Mouse (Mus musculus): ENCODE measurements around the gene Gm12845. TPM values are rescaled to one million over a fixed set of nuclear protein-coding genes. Genes with fewer than 3 reads are reported as not detected.

Gene Gm12845
- total and polyA plus RNA-seq, 3 experiments: not detected

DNA sequence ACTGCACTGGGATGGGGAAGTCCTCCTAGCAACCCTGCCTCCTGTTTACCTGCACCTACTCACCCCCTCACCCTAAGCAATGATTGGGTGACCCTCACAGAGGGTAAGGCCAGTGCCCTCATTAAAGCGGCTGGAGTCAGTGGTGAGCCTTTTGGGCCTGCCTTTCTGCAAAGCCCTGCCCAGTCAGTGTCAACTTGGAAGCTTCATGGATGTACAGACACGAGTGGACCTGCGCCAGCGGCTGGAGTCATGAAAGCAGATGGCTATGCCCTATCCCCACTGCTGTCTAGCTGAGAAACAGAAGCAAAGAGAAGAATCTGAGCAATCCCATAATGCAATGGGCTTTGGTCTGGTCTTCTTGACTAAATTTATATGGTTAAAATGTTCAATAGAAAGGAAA is 37.9 kb upstream of the Gm12845 start:
- no peak overlapping the region for H3K27ac ChIP-seq (ENCODE audit: control insufficient read depth, low read depth, low read length)
- DNase-seq (ENCODE audit: low read depth, low spot score): no peak

DNA sequence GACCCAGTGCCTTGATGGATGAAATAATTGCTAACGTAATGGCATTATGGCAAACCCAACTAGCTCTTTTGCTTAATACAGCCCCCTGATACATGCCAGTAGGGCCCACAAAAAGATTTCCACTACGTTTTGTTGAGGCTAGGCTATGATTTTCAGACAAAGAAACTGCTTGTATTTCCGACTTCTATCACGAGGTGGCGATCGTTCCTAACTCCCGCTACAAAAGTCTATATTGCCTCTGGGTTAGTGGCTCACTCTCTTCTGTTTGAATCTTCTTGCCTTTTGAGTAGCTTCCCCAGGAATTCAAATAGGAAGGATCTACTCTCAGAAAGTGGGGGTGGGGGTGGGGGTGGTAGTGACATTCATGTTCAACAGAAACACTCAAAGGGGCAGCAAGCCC is 18.9 kb upstream of the Gm12845 start:
- Histone ChIP-seq H3K9ac (ENCODE audit: control insufficient read depth, low read depth, low read length, poor library complexity, severe bottlenecking) (no peak overlapping the region), H3K36me3 (ENCODE audit: control insufficient read depth in 1 of 2, insufficient read depth in 2 of 2, low read length in 2 of 2) (no peaks in the 10 kb centered on the region), H3K79me2 (ENCODE audit: control insufficient read depth, insufficient read depth, low read length, poor library complexity) (no peaks in the 10 kb centered on the region), H3K27me3 (ENCODE audit: control insufficient read depth in 1 of 2, insufficient read depth in 2 of 2, low read length in 2 of 2) (peaks cover 0 to 1% of the 10 kb centered on the region in 2 experiments; a peak in 2 of 4 replicates), H3K9me3 (replicated peaks; ENCODE audit: insufficient read depth, low read length) (no peaks in the 10 kb centered on the region), H3K4me3 (ENCODE audit: control insufficient read depth in 1 of 2, insufficient read depth in 1 of 2, low read depth in 2 of 2, low read length in 2 of 2) (no peak overlapping the region), H3K27ac (ENCODE audit: control insufficient read depth, low read depth, low read length) (no peak overlapping the region), H3K4me1 (ENCODE audit: control insufficient read depth in 1 of 2, insufficient read depth in 2 of 2, low read length in 2 of 2) (no peaks in the 10 kb centered on the region)
- peak; percentile 68 for DNase-seq (ENCODE audit: low read depth, low spot score)
- no peak for TF ChIP-seq JUND (IDR thresholded peaks at IDR 0.05; ENCODE audit: low read depth, low read length)
- no peak for TF ChIP-seq HCFC1 (IDR thresholded peaks at IDR 0.05; ENCODE audit: low read depth, low read length)
- peak; percentile 51 to 93 (median 86) for TF ChIP-seq CTCF (IDR thresholded peaks at IDR 0.05 in 2 of 3, conservative IDR thresholded peaks at IDR 0.05 in 1 of 3; ENCODE audit: control insufficient read depth in 1 of 3, insufficient read depth in 1 of 3, low read depth in 2 of 3, low read length in 3 of 3, poor library complexity in 1 of 3, severe bottlenecking in 1 of 3)
- peak; percentile 95 for TF ChIP-seq RAD21 (IDR thresholded peaks at IDR 0.05; ENCODE audit: low read depth, low read length)
- 0 out of 2 replicates have a peak, but pooled peaks have one; percentile 36 for TF ChIP-seq MAZ (IDR thresholded peaks at IDR 0.05; ENCODE audit: low read depth, low read length)
- TF ChIP-seq SMC3 (IDR thresholded peaks at IDR 0.05; ENCODE audit: low read depth, low read length): peak; percentile 97
- TF ChIP-seq ZC3H11A (IDR thresholded peaks at IDR 0.05; ENCODE audit: low read depth, low read length): peak; percentile 96

More for the DNA sequence above, 37.9 kb upstream of the Gm12845 start:
- H3K9me3 ChIP-seq (replicated peaks; ENCODE audit: insufficient read depth, low read length): no peaks in the 10 kb centered on the region
- H3K4me1 ChIP-seq (ENCODE audit: control insufficient read depth in 1 of 2, insufficient read depth in 2 of 2, low read length in 2 of 2): peaks cover 4 to 7% of the 10 kb centered on the region in 2 experiments; a peak in 3 of 4 replicates
- H3K9ac ChIP-seq (ENCODE audit: control insufficient read depth, low read depth, low read length, poor library complexity, severe bottlenecking): no peak overlapping the region
- H3K27me3 ChIP-seq (ENCODE audit: control insufficient read depth in 1 of 2, insufficient read depth in 2 of 2, low read length in 2 of 2): no peaks in the 10 kb centered on the region
- H3K36me3 ChIP-seq (ENCODE audit: control insufficient read depth in 1 of 2, insufficient read depth in 2 of 2, low read length in 2 of 2): peaks cover 0 to 6% of the 10 kb centered on the region in 2 experiments; a peak in 2 of 4 replicates
- no peak for TF ChIP-seq HCFC1 (IDR thresholded peaks at IDR 0.05; ENCODE audit: low read depth, low read length)
- TF ChIP-seq MXI1 (IDR thresholded peaks at IDR 0.05; ENCODE audit: low read depth, low read length): no peak
- no peak for TF ChIP-seq USF2 (IDR thresholded peaks at IDR 0.05; ENCODE audit: borderline replicate concordance in 1 of 2, insufficient read depth in 1 of 2, low read depth in 1 of 2, low read length in 2 of 2)
- TF ChIP-seq NRF1 (IDR thresholded peaks at IDR 0.05; ENCODE audit: insufficient read depth, low read depth, low read length, poor library complexity, severe bottlenecking): no peak
- no peak overlapping the region for H3K4me3 ChIP-seq (ENCODE audit: control insufficient read depth in 1 of 2, insufficient read depth in 1 of 2, low read depth in 2 of 2, low read length in 2 of 2)
- peaks cover 7% of the 10 kb centered on the region for H3K79me2 ChIP-seq (ENCODE audit: control insufficient read depth, insufficient read depth, low read length, poor library complexity)

DNA sequence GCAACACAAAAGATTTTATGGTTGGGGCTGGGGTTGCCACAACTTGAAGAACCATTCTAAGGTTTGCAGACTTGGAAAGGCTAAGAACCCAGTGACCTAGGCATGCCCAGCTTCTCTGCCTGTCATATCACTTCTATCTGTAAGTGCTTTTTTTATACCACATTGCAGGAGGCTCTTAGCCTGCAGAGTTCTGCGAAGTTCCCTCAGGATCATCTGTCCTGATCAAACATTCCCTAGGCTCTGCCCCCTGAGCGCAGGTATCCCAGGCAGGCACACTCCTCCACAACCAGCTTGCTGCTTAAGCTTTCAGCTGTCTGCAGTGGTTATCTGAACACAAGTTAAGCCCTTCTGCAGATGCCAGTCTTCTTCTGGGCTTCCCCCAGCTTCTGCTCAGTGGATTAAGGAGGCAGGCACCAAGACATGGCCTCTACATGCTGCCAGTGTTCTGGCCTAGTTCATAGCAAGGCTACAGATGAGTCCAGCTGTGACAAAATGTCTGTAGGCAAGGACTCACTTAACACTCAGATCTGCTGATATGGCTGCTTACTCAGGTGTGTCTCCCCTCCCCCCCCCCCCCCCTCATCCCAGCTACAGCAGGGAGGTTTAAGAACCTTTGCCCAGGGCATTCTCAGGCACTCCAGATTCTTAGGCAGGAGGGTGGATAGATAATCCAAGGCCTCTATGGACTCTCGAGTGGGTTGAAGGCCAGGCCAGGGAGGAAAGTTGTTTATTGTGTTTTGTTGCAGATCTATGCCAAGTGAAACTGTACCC is 15.2 kb upstream of the Gm12845 start:
- Histone ChIP-seq H3K36me3 (ENCODE audit: control insufficient read depth in 1 of 2, insufficient read depth in 2 of 2, low read length in 2 of 2) (0 out of 4 replicates have a peak, but pooled peaks cover 0 to 2% of the 10 kb centered on the region in 2 experiments), H3K9me3 (replicated peaks; ENCODE audit: insufficient read depth, low read length) (no peaks in the 10 kb centered on the region)
- TF ChIP-seq MYB (IDR thresholded peaks at IDR 0.05; ENCODE audit: low read depth, low read length) (no peak), GABPA (IDR thresholded peaks at IDR 0.05; ENCODE audit: low read depth, low read length) (no peak), MYC (IDR thresholded peaks at IDR 0.05; ENCODE audit: low read depth, low read length) (no peak), POLR2AphosphoS5 (IDR thresholded peaks at IDR 0.05; ENCODE audit: borderline replicate concordance, low read depth, low read length) (no peak), CHD2 (IDR thresholded peaks at IDR 0.05; ENCODE audit: low read length) (no peak), POLR2AphosphoS2 (IDR thresholded peaks at IDR 0.05; ENCODE audit: low read length) (no peak), UBTF (IDR thresholded peaks at IDR 0.05; ENCODE audit: borderline replicate concordance, insufficient read depth, low read depth, low read length) (no peak), EP300 (IDR thresholded peaks at IDR 0.05; ENCODE audit: low read depth in 1 of 2, low read length in 2 of 2) (no peak), SIN3A (IDR thresholded peaks at IDR 0.05; ENCODE audit: low read length) (no peak)

More for the DNA sequence above, 15.2 kb upstream of the Gm12845 start:
- Histone ChIP-seq H3K27ac (ENCODE audit: control insufficient read depth, low read depth, low read length) (no peak overlapping the region), H3K4me3 (ENCODE audit: control insufficient read depth in 1 of 2, insufficient read depth in 1 of 2, low read depth in 2 of 2, low read length in 2 of 2) (no peak overlapping the region), H3K27me3 (ENCODE audit: control insufficient read depth in 1 of 2, insufficient read depth in 2 of 2, low read length in 2 of 2) (no peaks in the 10 kb centered on the region), H3K79me2 (ENCODE audit: control insufficient read depth, insufficient read depth, low read length, poor library complexity) (no peaks in the 10 kb centered on the region), H3K9ac (ENCODE audit: control insufficient read depth, low read depth, low read length, poor library complexity, severe bottlenecking) (no peak overlapping the region), H3K4me1 (ENCODE audit: control insufficient read depth in 1 of 2, insufficient read depth in 2 of 2, low read length in 2 of 2) (peaks cover 0 to 5% of the 10 kb centered on the region in 2 experiments; a peak in 2 of 4 replicates)
- DNase-seq (ENCODE audit: low read depth, low spot score): no peak
